Mouse (Mus musculus): ENCODE measurements around the gene Slc36a3.

- TF ChIP-seq POLR2A (IDR thresholded peaks at IDR 0.05; ENCODE audit: borderline replicate concordance, control insufficient read depth, low read depth, low read length): no peak
- no peak for TF ChIP-seq CTCF (IDR thresholded peaks at IDR 0.05; ENCODE audit: control insufficient read depth, insufficient read depth, low read length)
Measured at GRCm38 (mm10) chr11:55178830-55179229, 27.3 kb upstream of the Slc36a3 start.

Data from bone marrow, adult 2 months (tissue).